Mouse (Mus musculus) layer of hippocampus, postnatal 14 days (tissue): ENCODE results near the gene Ak5. TPM values are rescaled to one million over a fixed set of nuclear protein-coding genes. Genes with fewer than 3 reads are reported as not detected.

Experiments used
- DNase-seq, 2 experiments: peaks; one replicate each; pipeline ENCODE4 v3.0.0; 2021 to 2022; ENCODE audit warnings: low spot score in 2 of 2, mixed read lengths in 1 of 2
- total RNA-seq, 2 experiments: library from RNA; stranded (reverse); gene quantifications; 2 replicates each; pipeline ENCODE4 v1.2.3; 2021

Ak5 gene
- total RNA-seq, 2 experiments from 2014 or later = 214 to 220 TPM

DNA sequence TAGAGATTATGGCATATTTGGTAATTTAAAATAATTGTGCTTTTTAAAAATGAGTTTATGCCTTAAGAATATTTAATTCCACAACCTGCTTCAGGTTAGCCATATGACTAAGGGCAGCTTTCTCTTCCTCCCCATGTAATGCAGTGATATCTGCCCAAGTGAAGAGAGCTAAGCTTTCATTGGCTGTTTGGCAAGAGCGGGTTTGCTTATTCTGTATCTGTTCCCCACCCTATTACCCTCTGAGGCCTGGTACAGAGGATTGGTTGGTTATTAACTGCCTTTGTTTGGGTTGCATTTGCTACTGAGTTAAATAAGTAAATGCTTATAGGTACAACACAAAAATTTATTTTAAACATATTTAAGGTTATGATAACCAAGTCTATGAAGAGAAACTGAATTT is 221.2 kb downstream of the Ak5 start:
- no peak for DNase-seq

DNA sequence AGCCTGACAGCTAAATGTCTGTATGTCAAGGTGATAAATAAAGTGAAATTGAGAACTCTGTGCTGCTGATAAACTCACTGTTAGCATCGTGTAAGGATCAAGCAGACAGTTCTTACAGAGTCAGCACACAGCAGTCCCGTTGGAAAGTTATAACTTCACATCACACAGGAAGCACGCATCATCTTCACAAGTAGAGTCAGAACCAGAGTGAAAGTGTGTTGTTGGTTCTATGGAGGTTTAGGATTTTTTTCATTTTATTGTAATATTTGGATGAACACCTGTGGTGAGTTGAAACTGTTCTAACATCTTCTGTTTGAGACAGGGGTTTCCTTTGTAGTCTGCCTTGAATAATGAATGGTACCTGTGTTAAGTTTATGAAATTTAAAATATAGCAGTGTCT is 224.0 kb downstream of the Ak5 start:
- DNase-seq = no peak

DNA sequence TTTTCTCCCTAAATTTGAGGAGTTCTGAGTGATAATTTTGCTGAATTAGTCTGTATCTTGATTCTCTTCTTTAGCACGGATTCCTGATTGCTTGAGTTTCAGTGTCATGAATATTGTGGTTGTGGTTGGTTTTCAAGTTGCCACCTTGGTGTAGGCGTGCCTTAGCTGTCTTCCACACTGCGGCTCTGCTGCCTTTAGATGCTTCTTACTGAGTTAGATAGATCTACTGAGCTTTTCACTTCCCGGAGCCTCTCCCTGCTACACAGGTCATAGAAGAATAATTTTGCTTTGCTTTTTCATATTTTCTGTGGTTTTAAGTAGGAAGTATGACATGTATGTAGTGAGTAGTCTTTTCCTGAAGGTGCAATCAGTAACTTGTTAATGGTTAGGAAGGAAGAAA is 225.4 kb downstream of the Ak5 start:
- DNase-seq = no peak

DNA sequence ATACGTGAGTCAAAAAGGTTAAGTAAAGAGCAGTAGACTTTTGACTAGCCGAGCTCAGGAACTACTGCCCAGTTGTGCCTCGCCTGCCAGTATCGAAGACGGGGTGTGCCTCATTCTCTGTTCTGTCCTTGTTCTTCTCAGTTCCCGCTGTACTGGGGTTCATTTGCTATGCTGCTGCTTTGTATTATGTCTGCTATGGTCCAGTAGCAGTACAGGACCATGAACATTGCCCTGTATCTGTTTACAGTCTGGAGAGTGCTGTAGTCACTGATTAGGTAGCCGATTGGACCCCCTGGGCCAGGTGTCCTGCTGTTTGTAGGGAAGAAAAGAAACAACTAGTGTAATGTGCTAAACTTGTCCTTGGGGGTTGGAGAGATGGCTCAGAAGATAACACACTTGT is 230.1 kb downstream of the Ak5 start:
- no peak for DNase-seq

DNA sequence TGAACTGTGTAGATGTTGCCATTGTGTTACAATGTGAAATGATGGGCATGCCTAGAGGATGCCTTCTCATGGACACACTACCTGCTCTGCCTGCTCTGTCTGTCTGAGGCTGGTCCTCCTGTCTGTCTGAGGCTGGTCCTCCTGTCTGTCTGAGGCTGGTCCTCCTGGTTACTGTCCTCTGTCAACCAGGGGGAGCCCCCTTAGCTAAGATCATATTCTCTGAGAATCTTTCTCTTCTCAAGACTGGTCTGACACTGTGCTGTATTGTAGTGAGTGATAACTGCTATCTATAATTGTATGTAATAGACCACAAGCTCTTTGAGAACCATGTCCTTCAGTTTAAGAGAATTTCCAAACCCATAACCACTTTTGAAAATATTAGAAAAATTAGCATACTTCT is 232.6 kb downstream of the Ak5 start:
- DNase-seq = no peak

DNA sequence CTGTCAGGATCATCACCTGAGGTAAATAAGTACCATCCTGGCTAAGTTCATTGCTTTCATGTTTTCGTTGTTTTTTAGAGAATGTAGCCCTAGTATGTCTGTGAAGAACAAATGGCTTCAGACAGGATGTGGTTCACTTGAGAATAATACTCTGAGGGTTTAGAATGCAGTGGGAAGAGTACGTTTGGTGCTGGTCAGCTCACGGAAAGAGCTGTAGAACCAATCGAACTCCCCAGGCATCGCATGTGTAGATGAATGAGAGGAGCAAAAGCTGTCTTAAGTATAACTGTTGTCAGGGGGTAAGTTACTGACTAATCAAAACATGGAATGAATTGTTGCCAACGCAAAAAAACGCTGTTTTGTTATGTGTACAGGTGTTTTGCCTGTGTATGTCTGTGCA is 235.5 kb downstream of the Ak5 start:
- DNase-seq = no peak

DNA sequence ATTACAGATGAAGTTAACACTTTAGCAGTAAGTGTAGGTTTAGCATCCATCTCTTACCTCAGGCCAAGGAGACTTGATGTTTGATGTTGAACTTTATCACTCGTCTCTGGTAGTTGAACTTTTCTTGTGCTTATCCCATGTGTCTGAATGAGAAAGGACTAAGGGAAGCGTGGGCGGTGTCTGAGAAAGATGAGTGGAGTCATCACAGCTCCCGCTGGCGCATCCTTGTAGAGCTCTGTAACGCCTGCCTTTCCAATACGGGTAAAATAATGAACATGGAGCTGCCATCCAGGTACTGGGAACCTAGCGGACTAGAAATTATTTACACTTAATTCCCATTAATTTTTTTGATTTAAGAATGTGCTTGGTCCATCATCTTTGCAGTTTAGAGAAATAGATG is 239.2 kb downstream of the Ak5 start:
- DNase-seq = no peak

Other genes starting within 250 kb of the Ak5 start
- 10 to 100 TPM; 46.6 to 47.2 TPM for gene Pigk, start 45.7 kb upstream of the Ak5 start, total RNA-seq